Mouse (Mus musculus) CH12.LX (cell line): ENCODE results near the gene Sim2.

Experiments used
- CTCF ChIP-seq, 2 experiments: IDR thresholded peaks in 1 of 2; conservative IDR thresholded peaks in 1 of 2; 2 replicates each; pipeline ENCODE4 v1.5.1; 2011 to 2012; ENCODE audit warnings: low read depth in 2 of 2, low read length in 2 of 2, improper control_type of control experiment in 1 of 2, inconsistent platforms in 1 of 2, mild to moderate bottlenecking in 1 of 2, moderate library complexity in 1 of 2
- PAX5 ChIP-seq: IDR thresholded peaks from 2 replicates; pipeline ENCODE4 v1.6.1; 2012; ENCODE audit warnings: low read length, inconsistent platforms, mixed read lengths
- POLR2A ChIP-seq: IDR thresholded peaks from 2 replicates; pipeline ENCODE4 v1.6.1; 2011; ENCODE audit warnings: low read depth, mild to moderate bottlenecking, improper control_type of control experiment, low read length
- POLR2AphosphoS2 ChIP-seq: IDR thresholded peaks from 2 replicates; pipeline ENCODE4 v1.6.1; 2011; ENCODE audit warnings: low read depth, low read length, improper control_type of control experiment
- RAD21 ChIP-seq: IDR thresholded peaks from 2 replicates; pipeline ENCODE4 v1.6.1; 2011; ENCODE audit warnings: low read depth, mild to moderate bottlenecking, low read length, improper control_type of control experiment, moderate library complexity
- ZKSCAN1 ChIP-seq: IDR thresholded peaks from 2 replicates; pipeline ENCODE4 v1.6.1; 2012; ENCODE audit warnings: low read depth, inconsistent platforms, low read length, improper control_type of control experiment, borderline replicate concordance

GRCm38 (mm10) chr16:94070920-94071319 is 13.8 kb upstream of the Sim2 start:
- TF ChIP-seq ZKSCAN1 (no peak), CTCF (conservative IDR thresholded peaks at IDR 0.05 in 1 of 2, IDR thresholded peaks at IDR 0.05 in 1 of 2; ENCODE audit: low read depth in 2 of 2, low read length in 2 of 2) (no peak), PAX5 (no peak), POLR2A (no peak), POLR2AphosphoS2 (no peak), RAD21 (no peak)
